26 mouse cellular contexts compared by ENCODE assay signal in the genomic region with DNA sequence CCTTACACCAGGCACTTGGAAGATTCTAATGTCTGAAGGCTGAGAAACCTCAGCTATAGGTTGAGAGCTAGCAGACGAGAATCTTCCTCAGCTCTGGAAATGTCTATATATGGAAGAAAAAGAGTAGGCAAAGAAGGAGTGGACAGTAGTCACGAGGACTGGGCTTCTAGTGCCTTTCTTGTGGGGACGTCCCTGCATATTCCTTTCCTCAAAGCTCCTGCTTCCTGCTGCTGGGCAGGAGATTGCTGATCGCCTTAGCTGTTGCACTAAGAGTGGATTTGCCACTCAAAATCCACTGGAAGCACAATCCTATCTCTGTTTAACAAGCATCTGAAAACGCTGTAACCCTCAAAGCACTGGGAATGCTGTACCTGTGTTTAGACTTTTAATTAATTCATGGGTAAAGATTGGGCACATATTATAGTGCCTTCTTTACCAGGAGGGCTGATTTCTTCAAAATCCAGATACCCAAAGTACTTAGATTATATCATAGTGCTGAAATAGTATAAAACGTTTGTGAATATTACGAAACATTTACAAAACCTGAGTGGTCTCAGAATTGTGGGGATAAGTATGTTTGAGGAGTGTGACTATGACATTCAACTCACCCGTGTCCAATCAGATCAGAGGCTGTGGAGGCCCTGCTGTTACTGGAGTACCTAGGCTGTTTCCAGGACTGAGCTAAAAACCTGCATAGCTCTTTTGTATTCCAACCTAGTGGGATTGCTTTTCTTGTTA.
A peak's percentile ranks its signal among the peaks of the same experiment; 100 is the strongest.
DNase-seq lines count a peak whose midpoint lies in the region; ATAC-seq and TF ChIP-seq lines count a peak whose summit lies in the region.
"Had no signal": no experiment of that assay in that cellular context is flagged by ENCODE, and none has a peak within 500 bp of the region (broad histone marks: within the 10 kb centered on the region; RNA-seq: fewer than 3 reads in every experiment).

No protein-coding gene starts in this region.

- TF ChIP-seq CTCF in forebrain, postnatal 0 days (IDR thresholded peaks at IDR 0.05; ENCODE audit: low read depth), result no peak
- TF ChIP-seq CTCF in lung, postnatal 0 days (IDR thresholded peaks at IDR 0.05), result no peak

- H3K36me3 ChIP-seq in forebrain, postnatal 0 days (ENCODE audit: insufficient read depth), result 0 out of 2 replicates have a peak, but pooled peaks cover 2% of the 10 kb centered on the region
- no peaks in the 10 kb centered on the region for H3K36me3 ChIP-seq in forebrain, embryonic 16.5 days (ENCODE audit: control insufficient read depth, insufficient read depth)
- H3K36me3 ChIP-seq in limb, embryonic 11.5 days (ENCODE audit: control insufficient read depth, insufficient read depth, low read length), result no peaks in the 10 kb centered on the region
- H3K36me3 ChIP-seq in limb, embryonic 10.5 days, result peaks cover 8% of the 10 kb centered on the region; the same call in 1 of the 2 replicates
- no peaks in the 10 kb centered on the region for H3K36me3 ChIP-seq in lung, postnatal 0 days (ENCODE audit: insufficient read depth, low read length)
- 0 out of 2 replicates have a peak, but pooled peaks cover 2% of the 10 kb centered on the region for H3K36me3 ChIP-seq in stomach, embryonic 16.5 days (ENCODE audit: control insufficient read depth, insufficient read depth, low read length)

- no peaks in the 10 kb centered on the region for H3K27me3 ChIP-seq in forebrain, postnatal 0 days (ENCODE audit: insufficient read depth, low read length)
- H3K27me3 ChIP-seq in forebrain, embryonic 16.5 days (replicated peaks; ENCODE audit: control insufficient read depth, insufficient read depth, low read length), result no peaks in the 10 kb centered on the region
- no peaks in the 10 kb centered on the region for H3K27me3 ChIP-seq in limb, embryonic 11.5 days (ENCODE audit: control insufficient read depth, insufficient read depth, low read length)
- H3K27me3 ChIP-seq in limb, embryonic 10.5 days (ENCODE audit: low read depth, poor library complexity, severe bottlenecking), result no peaks in the 10 kb centered on the region
- H3K27me3 ChIP-seq in lung, postnatal 0 days (replicated peaks; ENCODE audit: insufficient read depth, low read length), result no peaks in the 10 kb centered on the region
- no peaks in the 10 kb centered on the region for H3K27me3 ChIP-seq in stomach, embryonic 16.5 days (ENCODE audit: control insufficient read depth, insufficient read depth, low read length)
- H3K27me3 ChIP-seq: CH12.LX; forebrain, embryonic 12.5 days; hindbrain, embryonic 13.5 days; kidney, embryonic 15.5 days; limb, embryonic 12.5 days had no signal

- no peaks in the 10 kb centered on the region for H3K4me1 ChIP-seq in forebrain, postnatal 0 days (ENCODE audit: insufficient read depth)
- no peaks in the 10 kb centered on the region for H3K4me1 ChIP-seq in forebrain, embryonic 16.5 days (replicated peaks; ENCODE audit: control insufficient read depth, insufficient read depth, low read length)
- no peaks in the 10 kb centered on the region for H3K4me1 ChIP-seq in limb, embryonic 11.5 days (ENCODE audit: control insufficient read depth, insufficient read depth, low read length)
- 0 out of 2 replicates have a peak, but pooled peaks cover under 1% of the 10 kb centered on the region for H3K4me1 ChIP-seq in limb, embryonic 10.5 days
- H3K4me1 ChIP-seq in lung, postnatal 0 days (ENCODE audit: insufficient read depth, low read depth, low read length), result no peaks in the 10 kb centered on the region
- no peaks in the 10 kb centered on the region for H3K4me1 ChIP-seq in stomach, embryonic 16.5 days (ENCODE audit: control insufficient read depth, insufficient read depth, low read length)
- H3K4me1 ChIP-seq: hindbrain, embryonic 13.5 days; kidney, embryonic 15.5 days; limb, embryonic 12.5 days had no signal

- H3K4me2 ChIP-seq in forebrain, postnatal 0 days (ENCODE audit: low read depth), result no peak overlapping the region
- H3K4me2 ChIP-seq in forebrain, embryonic 16.5 days (ENCODE audit: low read length), result no peak overlapping the region
- H3K4me2 ChIP-seq in limb, embryonic 11.5 days (ENCODE audit: low read depth, severe bottlenecking), result no peak overlapping the region
- H3K4me2 ChIP-seq in lung, postnatal 0 days (replicated peaks; ENCODE audit: low read depth, low read length), result no peak overlapping the region
- H3K4me2 ChIP-seq in stomach, embryonic 16.5 days (ENCODE audit: low read depth, low read length), result no peak overlapping the region
- H3K4me2 ChIP-seq: forebrain, embryonic 12.5 days; heart, embryonic 11.5 days; hindbrain, embryonic 13.5 days; kidney, embryonic 15.5 days; limb, embryonic 12.5 days; liver, embryonic 11.5 days had no signal

- TF ChIP-seq EP300 in lung, postnatal 0 days (IDR thresholded peaks at IDR 0.05), result peak; percentile 55; the same call in 1 of the 2 replicates

- H3K4me3 ChIP-seq in forebrain, postnatal 0 days (ENCODE audit: low read depth, low read length), result no peak overlapping the region
- no peak overlapping the region for H3K4me3 ChIP-seq in forebrain, embryonic 16.5 days (replicated peaks; ENCODE audit: low read length)
- no peak overlapping the region for H3K4me3 ChIP-seq in limb, embryonic 11.5 days (ENCODE audit: low read depth, low read length)
- H3K4me3 ChIP-seq in limb, embryonic 10.5 days, result no peak overlapping the region
- H3K4me3 ChIP-seq in lung, postnatal 0 days (ENCODE audit: low read depth, low read length), result no peak overlapping the region
- H3K4me3 ChIP-seq in stomach, embryonic 16.5 days (replicated peaks; ENCODE audit: low read length), result no peak overlapping the region
- H3K4me3 ChIP-seq: forebrain, embryonic 12.5 days; gastrocnemius, adult 2 months; hindbrain, embryonic 13.5 days; kidney, embryonic 15.5 days; limb, embryonic 12.5 days had no signal

- no peaks in the 10 kb centered on the region for H3K9me3 ChIP-seq in forebrain, postnatal 0 days (ENCODE audit: low read length)
- no peaks in the 10 kb centered on the region for H3K9me3 ChIP-seq in forebrain, embryonic 16.5 days (ENCODE audit: control insufficient read depth, low read length)
- no peaks in the 10 kb centered on the region for H3K9me3 ChIP-seq in limb, embryonic 11.5 days (ENCODE audit: control insufficient read depth, low read length)
- H3K9me3 ChIP-seq in limb, embryonic 10.5 days (replicated peaks), result no peaks in the 10 kb centered on the region
- no peaks in the 10 kb centered on the region for H3K9me3 ChIP-seq in lung, postnatal 0 days (ENCODE audit: low read length)
- H3K9me3 ChIP-seq in stomach, embryonic 16.5 days (replicated peaks; ENCODE audit: control insufficient read depth, low read length), result peaks cover 7% of the 10 kb centered on the region; the same call in 1 of the 2 replicates
- H3K9me3 ChIP-seq: forebrain, embryonic 12.5 days; hindbrain, embryonic 13.5 days; kidney, embryonic 15.5 days; limb, embryonic 12.5 days had no signal

- no peak overlapping the region for H3K9ac ChIP-seq in forebrain, postnatal 0 days
- H3K9ac ChIP-seq in forebrain, embryonic 16.5 days (replicated peaks; ENCODE audit: low read depth, low read length), result no peak overlapping the region
- H3K9ac ChIP-seq in limb, embryonic 11.5 days (ENCODE audit: low read length), result no peak overlapping the region
- no peak overlapping the region for H3K9ac ChIP-seq in lung, postnatal 0 days (replicated peaks; ENCODE audit: low read depth)
- no peak overlapping the region for H3K9ac ChIP-seq in stomach, embryonic 16.5 days (ENCODE audit: low read length)
- H3K9ac ChIP-seq: forebrain, embryonic 12.5 days; hindbrain, embryonic 13.5 days; kidney, embryonic 15.5 days; limb, embryonic 12.5 days had no signal

- ATAC-seq in forebrain, postnatal 0 days, result no peak
- ATAC-seq in forebrain, embryonic 16.5 days, result no peak
- no peak for ATAC-seq in limb, embryonic 11.5 days (ENCODE audit: insufficient number of reproducible peaks, low FRiP score, low TSS enrichment, low read depth)
- ATAC-seq in lung, postnatal 0 days, result peak; percentile 96
- no peak for ATAC-seq in stomach, embryonic 16.5 days (ENCODE audit: insufficient read depth, low FRiP score)
- ATAC-seq: activated CD4-positive, CD25-positive, alpha-beta regulatory T cell, adult 4 months had no signal

- no peak for DNase-seq in forebrain, postnatal 0 days
- peak; percentile 16 for DNase-seq in limb, embryonic 11.5 days (ENCODE audit: low spot score)
- DNase-seq in limb, embryonic 10.5 days (ENCODE audit: low spot score), result no peak
- peak; percentile 80 for DNase-seq in lung, postnatal 0 days (ENCODE audit: low spot score)
- no peak for DNase-seq in lung, postnatal 10 days
- no peak for DNase-seq in gastrocnemius, adult 18-20 months (ENCODE audit: low spot score)
- DNase-seq: adrenal gland, adult 2 months; adrenal gland, postnatal 36 days; cerebellum, adult 18-20 months; cerebellum, postnatal 10 days; gastrocnemius, adult 2 months; heart, postnatal 4 days; kidney, adult 11 months; kidney, postnatal 25 days; midbrain, embryonic 14.5 days; thymus, postnatal 14 days had no signal

- H3K27ac ChIP-seq in forebrain, postnatal 0 days (ENCODE audit: low read depth, low read length), result peak overlapping the region; percentile 9; the same call in 1 of the 2 replicates
- H3K27ac ChIP-seq in forebrain, embryonic 16.5 days (ENCODE audit: low read length), result no peak overlapping the region
- no peak overlapping the region for H3K27ac ChIP-seq in limb, embryonic 11.5 days (replicated peaks; ENCODE audit: low read depth, low read length)
- no peak overlapping the region for H3K27ac ChIP-seq in limb, embryonic 10.5 days
- H3K27ac ChIP-seq in lung, postnatal 0 days (ENCODE audit: low read length), result peak overlapping the region; percentile 52; the same call in 1 of the 2 replicates
- peak overlapping the region; percentile 33 for H3K27ac ChIP-seq in stomach, embryonic 16.5 days (ENCODE audit: low read length)
- H3K27ac ChIP-seq: forebrain, embryonic 12.5 days; gastrocnemius, adult 2 months; hindbrain, embryonic 13.5 days; kidney, embryonic 15.5 days; limb, embryonic 12.5 days had no signal

- WGBS in forebrain, postnatal 0 days, result 85% methylated on average over 8 of the region's 8 CpGs
- WGBS in forebrain, embryonic 16.5 days, result 84% methylated on average over 8 of the region's 8 CpGs
- 82% methylated on average over 8 of the region's 8 CpGs for WGBS in limb, embryonic 11.5 days
- 83% methylated on average over 8 of the region's 8 CpGs for WGBS in limb, embryonic 10.5 days
- 46% methylated on average over 8 of the region's 8 CpGs for WGBS in lung, postnatal 0 days
- 63% methylated on average over 8 of the region's 8 CpGs for WGBS in stomach, embryonic 16.5 days

Comparison
In these comparisons a context has a peak if more than half of its experiments do, and no peak if none do; other contexts are left out.
1. DNase-seq: peak in limb, embryonic 11.5 days (single experiment) and lung, postnatal 0 days (single experiment); none in forebrain, postnatal 0 days (single experiment), limb, embryonic 10.5 days (single experiment), lung, postnatal 10 days (single experiment) and gastrocnemius, adult 18-20 months (single experiment).
2. H3K27ac ChIP-seq: peak in forebrain, postnatal 0 days (single experiment), lung, postnatal 0 days (single experiment) and stomach, embryonic 16.5 days (single experiment); none in forebrain, embryonic 16.5 days (single experiment), limb, embryonic 11.5 days (single experiment) and limb, embryonic 10.5 days (single experiment).